Mouse (Mus musculus): ENCODE measurements at regions not wholly inside any gene's neighbourhood (a gene's known extent, or its start where the extent isn't known, plus 50 kb on each side); places are given as distances from the start of the nearest gene placed in this dataset.

GRCm38 (mm10) chr10:17382990-17383389 is 340.0 kb upstream of the Cited2 start:
- no peak for DNase-seq

- DNase-seq = peak; percentile 95
Observed at GRCm38 (mm10) chr10:17385181-17385580, 337.8 kb upstream of the Cited2 start.

- DNase-seq = no peak
Observed at GRCm38 (mm10) chr10:17387296-17387695, 335.7 kb upstream of the Cited2 start.

- DNase-seq = no peak
Observed at GRCm38 (mm10) chr10:17395495-17396224, 327.4 kb upstream of the Cited2 start.

- DNase-seq = no peak
Observed at GRCm38 (mm10) chr10:17403899-17404298, 319.1 kb upstream of the Cited2 start.

DNA sequence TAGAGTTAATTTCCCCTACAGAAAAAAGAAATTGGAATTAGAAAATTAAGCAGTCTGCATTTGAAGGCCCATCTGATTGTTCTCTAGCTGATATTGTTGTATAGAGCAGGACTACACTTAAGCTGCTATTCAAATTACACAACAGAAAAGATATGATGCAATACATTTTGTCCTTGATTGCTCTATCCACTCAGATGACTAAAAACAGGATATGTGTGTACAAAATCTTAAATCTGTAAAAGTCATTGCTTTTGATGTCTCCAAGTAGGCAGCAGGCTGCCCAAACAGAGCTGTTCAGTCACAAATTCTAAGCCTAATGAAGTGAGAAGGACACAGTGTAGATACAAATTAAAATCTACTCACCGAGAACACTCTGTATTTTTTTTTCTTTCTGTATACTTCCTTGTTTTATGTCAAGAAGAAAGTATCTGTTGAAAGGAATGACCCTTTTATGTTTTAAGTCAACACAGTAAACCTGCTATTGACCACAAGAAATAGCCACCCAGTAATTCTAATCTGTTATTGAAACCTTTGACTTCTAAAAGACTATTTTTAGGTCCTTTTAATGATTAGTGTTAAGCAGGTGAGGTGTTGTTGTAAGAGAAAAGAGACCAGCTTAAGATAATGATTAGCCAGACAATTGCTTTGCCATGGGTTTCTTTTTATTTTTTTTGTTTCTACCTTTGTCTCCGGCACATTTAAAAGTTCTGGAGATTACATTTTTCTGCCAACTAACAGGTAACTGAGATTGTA is 315.0 kb upstream of the Cited2 start:
- DNase-seq = no peak

DNA sequence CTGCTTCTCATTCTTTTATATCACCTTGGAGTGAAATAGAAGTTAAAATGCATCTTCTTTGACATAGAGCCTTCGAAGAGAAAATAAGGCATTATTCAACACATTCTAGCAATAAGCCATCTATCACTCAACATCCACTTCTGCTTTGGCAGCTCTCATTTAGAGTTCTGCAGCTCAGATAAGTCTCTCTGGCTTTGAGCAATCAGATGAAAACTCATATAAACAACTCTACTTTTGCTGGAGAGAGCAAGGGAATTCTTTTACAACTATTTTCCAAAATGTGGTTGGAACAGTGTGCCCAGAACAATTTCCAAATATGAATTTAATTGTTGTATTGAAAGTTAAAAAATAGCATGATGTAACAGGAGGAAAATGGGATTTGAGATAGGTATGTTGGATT is 314.2 kb upstream of the Cited2 start:
- DNase-seq = no peak

- peak; percentile 93 for DNase-seq
Observed at GRCm38 (mm10) chr10:17411300-17411987, 311.6 kb upstream of the Cited2 start.

- no peak for DNase-seq
Observed at GRCm38 (mm10) chr10:17415112-17415511, 307.9 kb upstream of the Cited2 start.

- DNase-seq = no peak
Observed at GRCm38 (mm10) chr10:17416121-17416520, 306.9 kb upstream of the Cited2 start.

GRCm38 (mm10) chr10:17417394-17417793 is 305.6 kb upstream of the Cited2 start:
- DNase-seq = no peak

- peak; percentile 94 for DNase-seq
Observed at GRCm38 (mm10) chr10:17418227-17418685, 304.8 kb upstream of the Cited2 start.

- no peak for DNase-seq
Observed at GRCm38 (mm10) chr10:17423584-17424278, 299.3 kb upstream of the Cited2 start.

DNA sequence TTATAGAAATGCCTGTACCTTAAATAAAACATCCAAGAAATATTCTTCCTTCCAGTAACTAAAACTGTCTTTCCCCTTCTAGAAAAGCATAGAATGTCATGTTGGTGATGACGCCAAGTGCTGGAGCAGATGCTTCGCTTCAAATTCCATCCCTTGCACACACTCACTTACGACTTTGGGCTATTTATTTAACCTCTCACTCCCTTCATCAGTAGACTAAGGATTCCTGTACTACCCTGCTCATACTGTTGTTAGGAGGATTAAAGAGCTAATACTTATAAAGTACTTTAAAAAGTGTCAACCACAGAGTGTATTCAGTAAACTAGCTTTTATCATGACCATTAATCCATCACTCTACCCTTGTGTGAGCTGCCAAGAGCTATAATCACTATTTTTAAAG is 296.8 kb upstream of the Cited2 start:
- no peak for DNase-seq

- DNase-seq = no peak
Observed at GRCm38 (mm10) chr10:17427316-17427715, 295.7 kb upstream of the Cited2 start.

DNA sequence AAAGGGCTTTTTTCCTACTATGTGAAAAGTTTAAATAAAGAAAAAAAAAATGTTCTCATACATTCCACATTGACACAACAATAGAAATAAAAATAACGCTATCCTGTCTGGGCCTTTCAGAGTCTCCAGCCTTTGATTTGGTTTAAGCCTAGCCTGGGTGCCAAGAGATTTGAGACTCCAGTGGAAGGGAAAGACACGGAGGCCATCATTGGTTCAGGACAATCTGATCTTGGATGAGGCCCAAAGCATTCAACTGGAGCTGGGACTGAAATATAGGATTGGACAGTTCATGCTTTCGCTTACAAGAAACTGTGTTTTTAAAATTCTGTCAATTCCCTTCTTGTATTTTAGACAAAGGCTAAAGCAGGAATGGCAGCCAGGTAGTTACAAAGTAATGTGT is 294.7 kb upstream of the Cited2 start:
- peak; percentile 85 for DNase-seq

DNA sequence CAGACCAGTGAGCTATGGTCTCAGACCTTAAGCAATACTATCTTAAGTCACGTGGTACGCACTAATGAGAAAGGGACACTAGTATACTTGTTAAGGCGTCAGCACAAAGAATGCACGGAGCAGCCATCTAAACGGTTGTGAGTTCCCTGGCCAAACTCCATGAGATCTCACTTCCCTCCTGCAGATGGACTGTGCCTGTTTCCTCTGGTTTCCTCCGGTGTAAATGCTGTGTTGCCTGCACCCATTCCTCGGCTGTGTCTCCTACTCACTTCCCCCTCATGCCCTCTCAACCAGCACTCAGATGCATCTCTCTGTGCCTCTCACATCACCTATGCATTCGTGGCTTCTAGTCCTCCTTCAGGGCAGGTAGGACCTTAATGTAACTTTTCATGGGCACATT is 291.9 kb upstream of the Cited2 start:
- DNase-seq = peak; percentile 83

DNA sequence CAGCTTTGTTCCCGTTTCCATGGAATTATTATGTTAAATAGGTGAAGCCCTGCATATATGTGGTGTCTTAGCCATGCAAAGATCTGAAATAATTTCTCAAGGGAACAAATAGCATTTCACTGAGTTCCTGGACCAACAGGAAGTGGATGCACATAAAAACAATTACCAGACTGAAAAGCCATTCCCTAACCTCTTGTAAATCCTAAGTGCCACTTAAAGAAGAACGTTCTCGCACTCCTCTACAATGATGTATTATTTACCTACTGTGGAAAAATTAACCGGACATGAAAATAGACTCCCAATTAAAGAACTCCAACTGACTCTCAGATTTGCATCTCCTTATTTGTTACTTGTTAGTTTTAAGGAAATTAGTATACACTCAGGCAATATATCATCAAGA is 288.9 kb upstream of the Cited2 start:
- no peak for DNase-seq

GRCm38 (mm10) chr10:17450240-17450639 is 272.8 kb upstream of the Cited2 start:
- peak; percentile 87 for DNase-seq

GRCm38 (mm10) chr10:17470880-17471279 is 252.1 kb upstream of the Cited2 start:
- DNase-seq = no peak

- no peak for DNase-seq
Observed at GRCm38 (mm10) chr10:17472536-17472935, 250.5 kb upstream of the Cited2 start.

DNA sequence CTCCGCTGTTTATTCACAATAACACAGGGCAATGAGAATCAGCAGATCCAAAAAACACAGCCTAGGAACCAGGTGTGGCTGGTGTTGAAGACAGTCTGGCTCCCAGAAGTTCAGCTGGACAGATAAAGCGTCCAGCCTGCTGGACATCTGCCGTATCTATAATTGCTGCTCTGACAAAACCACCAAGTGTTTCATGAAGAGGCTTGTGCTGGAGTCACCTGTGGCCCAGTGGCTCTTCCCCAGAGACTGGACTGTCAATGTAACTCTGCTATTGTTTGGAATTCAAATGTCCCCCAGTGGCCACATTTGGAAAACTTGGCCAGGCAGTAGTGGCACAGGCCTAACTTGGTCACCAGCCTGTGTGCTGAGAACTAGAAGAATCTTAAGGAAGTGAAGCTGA is 247.0 kb upstream of the Cited2 start:
- DNase-seq = peak; percentile 89

- peak; percentile 95 for DNase-seq
Observed at GRCm38 (mm10) chr10:17476720-17477119, 246.3 kb upstream of the Cited2 start.
